Mouse (Mus musculus) adrenal gland, postnatal 25 days (tissue): ENCODE measurements at regions not wholly inside any gene's neighbourhood (a gene's known extent, or its start where the extent isn't known, plus 50 kb on each side); places are given as distances from the start of the nearest gene placed in this dataset.

ENCODE experiments used
- DNase-seq: peaks from one replicate; pipeline ENCODE4 v3.0.0; 2021; ENCODE audit warnings: mixed read lengths

GRCm38 (mm10) chr6:100476550-100477366 lies 189.5 kb upstream of the Rybp start:
- DNase-seq = no peak

GRCm38 (mm10) chr6:100475341-100475955 lies 188.2 kb upstream of the Rybp start:
- no peak for DNase-seq

- DNase-seq = no peak
These were observed 187.0 kb upstream of the Rybp start for GRCm38 (mm10) chr6:100474326-100474725.

GRCm38 (mm10) chr6:100470071-100470470 lies 182.8 kb upstream of the Rybp start:
- DNase-seq = no peak

GRCm38 (mm10) chr6:100462757-100463156 lies 175.5 kb upstream of the Rybp start:
- DNase-seq = no peak

GRCm38 (mm10) chr6:100453401-100453800 lies 166.1 kb upstream of the Rybp start:
- DNase-seq = no peak

GRCm38 (mm10) chr6:100452097-100453002 lies 165.1 kb upstream of the Rybp start:
- DNase-seq = no peak

- no peak for DNase-seq
These were observed 162.8 kb upstream of the Rybp start for GRCm38 (mm10) chr6:100450108-100450507.

- DNase-seq = no peak
These were observed 161.8 kb upstream of the Rybp start for GRCm38 (mm10) chr6:100449087-100449486.

GRCm38 (mm10) chr6:100447211-100447610 lies 159.9 kb upstream of the Rybp start:
- DNase-seq = no peak

- DNase-seq = no peak
These were observed 159.5 kb upstream of the Rybp start for GRCm38 (mm10) chr6:100446804-100447203.

- DNase-seq = no peak
These were observed 151.9 kb upstream of the Rybp start for GRCm38 (mm10) chr6:100439071-100439737.

GRCm38 (mm10) chr6:100438511-100438991 lies 151.3 kb upstream of the Rybp start:
- DNase-seq = peak; percentile 30

GRCm38 (mm10) chr6:100437980-100438379 lies 150.7 kb upstream of the Rybp start:
- peak; percentile 9 for DNase-seq

- DNase-seq = no peak
These were observed 149.2 kb upstream of the Rybp start for GRCm38 (mm10) chr6:100436507-100436906.

GRCm38 (mm10) chr6:100435222-100435621 lies 147.9 kb upstream of the Rybp start:
- no peak for DNase-seq

GRCm38 (mm10) chr6:100433534-100433867 lies 146.2 kb upstream of the Rybp start:
- no peak for DNase-seq

- no peak for DNase-seq
These were observed 145.6 kb upstream of the Rybp start for GRCm38 (mm10) chr6:100432688-100433533.

- DNase-seq = no peak
These were observed 143.0 kb upstream of the Rybp start for GRCm38 (mm10) chr6:100430286-100430685.

GRCm38 (mm10) chr6:100429511-100429910 lies 142.2 kb upstream of the Rybp start:
- no peak for DNase-seq

GRCm38 (mm10) chr6:100428759-100429158 lies 141.5 kb upstream of the Rybp start:
- no peak for DNase-seq
